Mouse (Mus musculus) liver, embryonic 16.5 days (tissue): ENCODE results near the gene Sart3. TPM values are rescaled to one million over a fixed set of nuclear protein-coding genes. Genes with fewer than 3 reads are reported as not detected.
A peak's percentile ranks its signal among the peaks of the same experiment; 100 is the strongest.

Source experiments
- ATAC-seq: fragments of 200-750 bp; cut with Nextera tagmentation; 2 replicates; pipeline ENCODE4 v1.8.0; 2017; ENCODE audit warnings: low read depth, mild to moderate bottlenecking, moderate number of reproducible peaks, moderate library complexity
- H3K27ac ChIP-seq: fragments of 300-500 bp; sonication (generic); 2 replicates; pipeline ENCODE4 v1.5.1; 2014; ENCODE audit warnings: mild to moderate bottlenecking, low read length
- H3K27me3 ChIP-seq: fragments of 300-500 bp; sonication (generic); 2 replicates; pipeline ENCODE4 v1.6.1; 2014; ENCODE audit warnings: low read depth, low read length, mixed read lengths; ENCODE audit not compliant: control insufficient read depth, insufficient read depth
- H3K36me3 ChIP-seq: fragments of 300-500 bp; sonication (generic); 2 replicates; pipeline ENCODE4 v1.6.1; 2014; ENCODE audit warnings: mild to moderate bottlenecking; ENCODE audit not compliant: control insufficient read depth, insufficient read depth
- H3K4me1 ChIP-seq: fragments of 300-500 bp; sonication (generic); 2 replicates; pipeline ENCODE4 v1.6.1; 2014; ENCODE audit warnings: low read depth, low read length, mixed read lengths; ENCODE audit not compliant: control insufficient read depth
- H3K4me2 ChIP-seq: fragments of 300-500 bp; sonication (generic); 2 replicates; pipeline ENCODE4 v1.6.1; 2014; ENCODE audit warnings: low read depth, low read length, mixed read lengths
- H3K4me3 ChIP-seq: fragments of 300-500 bp; sonication (generic); 2 replicates; pipeline ENCODE4 v1.5.1; 2014; ENCODE audit warnings: low read depth, mild to moderate bottlenecking, low read length
- H3K9ac ChIP-seq: fragments of 300-500 bp; sonication (generic); 2 replicates; pipeline ENCODE4 v1.6.1; 2014; ENCODE audit warnings: low read depth, low read length
- H3K9me3 ChIP-seq: fragments of 300-500 bp; sonication (generic); replicated peaks from 2 replicates; pipeline ENCODE4 v1.6.1; 2016; ENCODE audit warnings: low read length; ENCODE audit not compliant: control insufficient read depth
- WGBS: fragments of 180-500 bp; shearing (Covaris S2); extraction: QIAGEN DNeasy Blood & Tissue Kit; methylation state at CpG from one replicate; pipeline ENCODE4 v1.1.7; 2014; ENCODE audit not compliant: insufficient replicate concordance; 5-methylcytosine and 5-hydroxymethylcytosine counted together
- polyA plus RNA-seq: library from polyadenylated mRNA; unstranded; fragments of >200 nt; fragmentation: Nextera tagmentation; extraction: Ambion mirVana; gene quantifications from 2 replicates; pipeline ENCODE4 v1.2.1, GENCODE M21; 2015

The Sart3 gene
- polyA plus RNA-seq, 1 experiment from 2014 or later = 13.9 TPM

GRCm38 (mm10) chr5:113761585-113761984 is 10.7 kb downstream of the Sart3 start:
- Histone ChIP-seq H3K4me2 (no peak overlapping the region), H3K27ac (no peak overlapping the region), H3K4me3 (no peak overlapping the region), H3K36me3 (peaks cover 52% of the 10 kb centered on the region), H3K27me3 (no peaks in the 10 kb centered on the region), H3K4me1 (no peaks in the 10 kb centered on the region), H3K9me3 (no peaks in the 10 kb centered on the region), H3K9ac (no peak overlapping the region)
- no peak for ATAC-seq
- WGBS = 59% methylated on average over 2 of the region's 2 CpGs

- 81% methylated on average over 15 of the region's 15 CpGs for WGBS
- Histone ChIP-seq H3K36me3 (peaks cover 84% of the 10 kb centered on the region), H3K4me1 (no peaks in the 10 kb centered on the region), H3K4me3 (no peak overlapping the region), H3K9ac (no peak overlapping the region), H3K4me2 (no peak overlapping the region), H3K27ac (no peak overlapping the region), H3K9me3 (no peaks in the 10 kb centered on the region), H3K27me3 (no peaks in the 10 kb centered on the region)
- no peak for ATAC-seq
Measured at GRCm38 (mm10) chr5:113755347-113756030, 16.8 kb downstream of the Sart3 start.

GRCm38 (mm10) chr5:113751521-113752157 is 20.7 kb downstream of the Sart3 start:
- no peak for ATAC-seq
- Histone ChIP-seq H3K9ac (no peak overlapping the region), H3K4me3 (no peak overlapping the region), H3K27me3 (no peaks in the 10 kb centered on the region), H3K9me3 (no peaks in the 10 kb centered on the region), H3K4me1 (no peaks in the 10 kb centered on the region), H3K36me3 (peaks cover 80% of the 10 kb centered on the region), H3K4me2 (no peak overlapping the region), H3K27ac (no peak overlapping the region)
- WGBS = 78% methylated on average over 9 of the region's 9 CpGs

DNA sequence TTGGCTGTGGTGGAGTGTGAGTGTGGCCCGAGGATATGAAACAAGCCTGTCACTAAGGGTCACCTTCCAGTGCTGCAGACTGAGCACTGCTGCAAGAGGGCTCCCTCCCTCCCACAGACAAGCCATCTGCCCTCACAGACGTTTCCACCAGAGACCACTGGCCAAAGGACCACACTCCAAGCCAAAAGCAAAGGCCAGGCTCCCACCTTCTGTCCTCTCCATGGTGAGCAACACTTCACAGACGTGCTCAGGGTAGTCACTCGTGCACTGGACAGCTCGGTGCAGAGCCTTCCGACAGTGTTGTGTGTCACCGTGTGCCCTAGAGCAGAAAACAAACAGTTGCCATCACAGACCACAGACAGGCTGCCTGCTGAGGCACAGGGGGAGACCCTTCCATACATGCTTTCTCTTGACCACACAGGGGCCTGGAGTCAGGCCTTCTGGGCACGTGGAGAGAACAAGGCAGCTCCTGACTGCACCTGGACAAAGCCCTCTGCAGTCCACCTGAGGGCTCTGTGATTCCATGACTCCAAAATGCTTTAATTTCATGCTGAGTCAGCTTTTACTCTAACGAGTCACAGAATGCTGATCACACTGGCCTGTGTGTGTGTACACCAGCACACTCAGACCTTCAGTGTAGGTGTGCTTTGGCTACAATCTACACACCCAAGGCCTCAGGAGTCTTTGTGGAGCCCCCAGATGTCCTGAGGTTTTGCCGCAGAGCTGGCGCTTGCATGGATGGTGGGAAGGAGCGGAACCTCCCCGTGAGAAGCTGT is 23.6 kb downstream of the Sart3 start:
- H3K4me2 ChIP-seq = no peak overlapping the region
- no peaks in the 10 kb centered on the region for H3K27me3 ChIP-seq
- peaks cover 87% of the 10 kb centered on the region for H3K36me3 ChIP-seq
- H3K4me1 ChIP-seq = no peaks in the 10 kb centered on the region
- H3K27ac ChIP-seq = no peak overlapping the region
- no peak overlapping the region for H3K4me3 ChIP-seq
- WGBS = 87% methylated on average over 13 of the region's 13 CpGs
- no peaks in the 10 kb centered on the region for H3K9me3 ChIP-seq
- no peak overlapping the region for H3K9ac ChIP-seq
- ATAC-seq = no peak

GRCm38 (mm10) chr5:113747629-113748028 is 24.7 kb downstream of the Sart3 start:
- no peak overlapping the region for H3K27ac ChIP-seq

GRCm38 (mm10) chr5:113737607-113738237 is 34.6 kb downstream of the Sart3 start:
- Histone ChIP-seq H3K4me1 (peaks cover 15% of the 10 kb centered on the region), H3K9ac (no peak overlapping the region), H3K9me3 (no peaks in the 10 kb centered on the region), H3K4me2 (no peak overlapping the region), H3K4me3 (no peak overlapping the region), H3K27ac (no peak overlapping the region), H3K27me3 (no peaks in the 10 kb centered on the region), H3K36me3 (peaks cover 22% of the 10 kb centered on the region)
- ATAC-seq = no peak
- 84% methylated on average over 11 of the region's 11 CpGs for WGBS

More at GRCm38 (mm10) chr5:113747629-113748028, 24.7 kb downstream of the Sart3 start:
- Histone ChIP-seq H3K27me3 (no peaks in the 10 kb centered on the region), H3K9me3 (no peaks in the 10 kb centered on the region), H3K4me2 (no peak overlapping the region), H3K4me1 (no peaks in the 10 kb centered on the region), H3K9ac (no peak overlapping the region), H3K36me3 (peaks cover 87% of the 10 kb centered on the region), H3K4me3 (no peak overlapping the region)
- ATAC-seq = no peak
- 80% methylated on average over 5 of the region's 5 CpGs for WGBS

GRCm38 (mm10) chr5:113736522-113737164 is 35.7 kb downstream of the Sart3 start:
- Histone ChIP-seq H3K9me3 (no peaks in the 10 kb centered on the region), H3K4me2 (peak overlapping the region; percentile 93), H3K27ac (peak overlapping the region; percentile 93), H3K4me1 (peaks cover 15% of the 10 kb centered on the region), H3K27me3 (no peaks in the 10 kb centered on the region), H3K4me3 (peak overlapping the region; percentile 80), H3K9ac (peak overlapping the region; percentile 77), H3K36me3 (peaks cover 18% of the 10 kb centered on the region)
- no peak for ATAC-seq
- WGBS = 39% methylated on average over 15 of the region's 15 CpGs

DNA sequence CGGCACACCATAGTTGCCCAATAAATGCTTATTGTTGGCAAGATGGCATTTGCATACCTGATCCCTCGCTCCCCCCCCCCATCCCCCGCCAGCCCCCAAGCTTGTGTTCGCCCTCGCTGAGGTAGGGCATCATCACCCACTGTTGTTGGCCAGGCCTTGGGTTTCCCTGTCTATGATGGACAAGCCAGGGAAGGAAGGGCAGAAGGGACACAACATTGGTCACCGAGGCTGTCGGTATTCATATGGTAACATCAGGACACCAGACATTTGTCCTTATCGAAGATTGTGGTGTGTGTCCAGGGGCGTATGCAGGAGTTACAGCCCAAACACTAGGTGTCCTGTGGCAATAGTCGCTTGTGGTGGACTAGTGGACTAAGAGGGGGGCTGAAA is 36.2 kb downstream of the Sart3 start:
- Histone ChIP-seq H3K4me1 (peaks cover 15% of the 10 kb centered on the region), H3K36me3 (peaks cover 14% of the 10 kb centered on the region), H3K4me3 (peak overlapping the region; percentile 80), H3K4me2 (peak overlapping the region; percentile 93), H3K9me3 (no peaks in the 10 kb centered on the region), H3K9ac (peak overlapping the region; percentile 77), H3K27ac (peak overlapping the region; percentile 93), H3K27me3 (no peaks in the 10 kb centered on the region)
- ATAC-seq = no peak
- 4% methylated on average over 10 of the region's 10 CpGs for WGBS
